Mouse (Mus musculus) ES-E14 (cell line): ENCODE measurements around the gene Hectd3. TPM values are rescaled to one million over a fixed set of nuclear protein-coding genes. Genes with fewer than 3 reads are reported as not detected.

ENCODE experiments used
- DNase-seq: peaks from one replicate; pipeline ENCODE4 v3.0.0-alpha.2; 2013; ENCODE audit warnings: low read depth, low spot score
- H3K27ac ChIP-seq: 2 replicates; pipeline ENCODE4 v1.5.1; 2012; ENCODE audit warnings: low read depth, mild to moderate bottlenecking, low read length, moderate library complexity, mixed read lengths; ENCODE audit not compliant: poor library complexity, insufficient read depth, severe bottlenecking
- H3K36me3 ChIP-seq: 2 replicates; pipeline ENCODE4 v1.6.1; 2012; ENCODE audit warnings: mild to moderate bottlenecking, low read length, moderate library complexity, mixed read lengths; ENCODE audit not compliant: control insufficient read depth, poor library complexity, insufficient read depth, severe bottlenecking
- H3K4me1 ChIP-seq, 2 experiments: fragments of 150-350 bp in 1 of 2; sonication (generic) in 1 of 2; 2 replicates each; pipeline ENCODE4 v1.6.1; 2012; ENCODE audit warnings: low read length in 2 of 2, mild to moderate bottlenecking in 1 of 2, mixed read lengths in 1 of 2; ENCODE audit not compliant: control insufficient read depth in 2 of 2, insufficient read depth in 2 of 2, poor library complexity in 1 of 2
- H3K4me3 ChIP-seq, 2 experiments: fragments of 150-350 bp in 1 of 2; sonication (generic) in 1 of 2; 2 replicates each; pipeline ENCODE4 v1.5.1; 2012; ENCODE audit warnings: low read length in 2 of 2, low read depth in 1 of 2, mild to moderate bottlenecking in 1 of 2, mixed read lengths in 1 of 2; ENCODE audit not compliant: insufficient read depth in 1 of 2, poor library complexity in 1 of 2, severe bottlenecking in 1 of 2
- H3K9ac ChIP-seq: 2 replicates; pipeline ENCODE4 v1.6.1; 2012; ENCODE audit warnings: low read depth, mild to moderate bottlenecking, low read length, mixed read lengths; ENCODE audit not compliant: poor library complexity, insufficient read depth, severe bottlenecking
- H3K9me3 ChIP-seq: fragments of 150-350 bp; sonication (generic); 2 replicates; pipeline ENCODE4 v1.6.1; 2012; ENCODE audit warnings: low read depth, mild to moderate bottlenecking, low read length; ENCODE audit not compliant: control insufficient read depth, insufficient read depth
- CHD2 ChIP-seq: IDR thresholded peaks from 2 replicates; pipeline ENCODE4 v1.6.1; 2014; ENCODE audit warnings: mild to moderate bottlenecking, low read depth, low read length, inconsistent platforms
- HCFC1 ChIP-seq: IDR thresholded peaks from 2 replicates; pipeline ENCODE4 v1.6.1; 2012; ENCODE audit warnings: low read length, inconsistent platforms, borderline replicate concordance; ENCODE audit not compliant: insufficient read depth
- MAFK ChIP-seq: IDR thresholded peaks from 2 replicates; pipeline ENCODE4 v1.6.1; 2014; ENCODE audit warnings: mild to moderate bottlenecking, low read depth, low read length, inconsistent platforms; ENCODE audit not compliant: insufficient read depth
- ZC3H11A ChIP-seq: IDR thresholded peaks from 2 replicates; pipeline ENCODE4 v1.6.1; 2012; ENCODE audit warnings: low read depth, mild to moderate bottlenecking, inconsistent platforms, low read length, borderline replicate concordance
- ZNF384 ChIP-seq: IDR thresholded peaks from 2 replicates; pipeline ENCODE4 v1.6.1; 2012; ENCODE audit warnings: low read depth, low read length, inconsistent platforms
- in situ Hi-C, 2 experiments: fragments of 600-800 bp; cut with MboI; formaldehyde crosslinking; loops; one replicate each; pipeline ENCODE4 v1.15.1; 2025; ENCODE audit warnings: low sequenced_read_pairs in 2 of 2, inconsistent platforms in 1 of 2; ENCODE audit not compliant: unreplicated experiment in 2 of 2
- total RNA-seq: library from RNA; depleted of rRNA; stranded (reverse); fragments of 300-350 nt; gene quantifications from 2 replicates; pipeline ENCODE4 v1.2.3, GENCODE M21; 2012

Hectd3 gene
- total RNA-seq, 1 experiment = 14.8 TPM

- H3K27ac ChIP-seq = no peak overlapping the region
- in situ Hi-C loops = no loop called here
- no peaks in the 10 kb centered on the region for H3K36me3 ChIP-seq
- no peak for DNase-seq
- H3K9me3 ChIP-seq = no peaks in the 10 kb centered on the region
- H3K4me1 ChIP-seq = peaks cover 3 to 13% of the 10 kb centered on the region in 2 experiments; a peak in 2 of 4 replicates
- no peak for TF ChIP-seq ZNF384
- H3K9ac ChIP-seq = no peak overlapping the region
- H3K4me3 ChIP-seq = no peak overlapping the region
Measured at GRCm38 (mm10) chr4:117007058-117007457, 11.9 kb downstream of the Hectd3 start.

GRCm38 (mm10) chr4:117010231-117010630 is 15.1 kb downstream of the Hectd3 start:
- no peak for DNase-seq
- in situ Hi-C loops = no loop called here

GRCm38 (mm10) chr4:117013596-117013995 is 18.5 kb downstream of the Hectd3 start:
- Histone ChIP-seq H3K36me3 (no peaks in the 10 kb centered on the region), H3K4me3 (no peak overlapping the region), H3K9me3 (no peaks in the 10 kb centered on the region), H3K4me1 (peaks cover 1 to 4% of the 10 kb centered on the region in 2 experiments; a peak in 2 of 4 replicates), H3K9ac (no peak overlapping the region), H3K27ac (no peak overlapping the region)
- in situ Hi-C loops = no loop called here
- DNase-seq = no peak
- TF ChIP-seq HCFC1 = no peak

More at GRCm38 (mm10) chr4:117010231-117010630, 15.1 kb downstream of the Hectd3 start:
- H3K4me1 ChIP-seq = peaks cover 4 to 7% of the 10 kb centered on the region in 2 experiments; a peak in 2 of 4 replicates
- H3K9me3 ChIP-seq = no peaks in the 10 kb centered on the region
- no peak for TF ChIP-seq CHD2
- TF ChIP-seq ZC3H11A = no peak
- TF ChIP-seq HCFC1 = no peak
- no peak for TF ChIP-seq MAFK
- TF ChIP-seq ZNF384 = no peak
- no peak overlapping the region for H3K4me3 ChIP-seq
- no peak overlapping the region for H3K27ac ChIP-seq
- no peaks in the 10 kb centered on the region for H3K36me3 ChIP-seq
- no peak overlapping the region for H3K9ac ChIP-seq

GRCm38 (mm10) chr4:117014901-117015415 is 19.8 kb downstream of the Hectd3 start:
- no peaks in the 10 kb centered on the region for H3K36me3 ChIP-seq
- in situ Hi-C loops = no loop called here
- no peak overlapping the region for H3K4me3 ChIP-seq
- peaks cover 1 to 4% of the 10 kb centered on the region in 2 experiments; a peak in 2 of 4 replicates for H3K4me1 ChIP-seq
- H3K27ac ChIP-seq = no peak overlapping the region
- no peak for DNase-seq
- no peak for TF ChIP-seq CHD2
- no peak for TF ChIP-seq ZNF384
- TF ChIP-seq ZC3H11A = no peak
- no peak for TF ChIP-seq HCFC1
- no peak for TF ChIP-seq MAFK
- no peaks in the 10 kb centered on the region for H3K9me3 ChIP-seq
- H3K9ac ChIP-seq = no peak overlapping the region

DNA sequence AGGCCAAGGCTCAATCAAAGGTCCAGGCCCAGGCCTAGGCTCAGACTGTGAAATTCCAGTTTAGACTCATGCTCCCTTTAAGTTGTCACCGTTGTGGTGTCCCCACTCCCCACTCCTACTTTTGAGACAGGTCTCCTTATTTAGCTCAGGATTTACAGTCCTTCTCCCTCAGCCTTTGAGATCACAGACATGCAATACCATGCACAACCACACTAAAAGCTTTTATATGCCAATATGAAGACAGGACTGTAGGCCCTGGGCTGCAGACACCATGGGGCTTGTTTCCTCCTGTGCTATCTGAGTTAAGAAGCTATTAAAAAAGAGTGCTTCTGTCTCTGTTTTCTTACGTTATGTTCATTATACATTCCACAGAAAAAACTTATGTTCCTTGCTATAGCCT is 22.6 kb downstream of the Hectd3 start:
- Histone ChIP-seq H3K4me1 (peaks cover 4 to 6% of the 10 kb centered on the region in 2 experiments; a peak in 3 of 4 replicates), H3K9me3 (no peaks in the 10 kb centered on the region), H3K4me3 (no peak overlapping the region), H3K36me3 (peaks cover 4% of the 10 kb centered on the region), H3K27ac (no peak overlapping the region), H3K9ac (no peak overlapping the region)
- DNase-seq = no peak
- in situ Hi-C loops = no loop called here
- no peak for TF ChIP-seq MAFK
- TF ChIP-seq ZNF384 = no peak
- TF ChIP-seq HCFC1 = no peak
- TF ChIP-seq ZC3H11A = no peak
- no peak for TF ChIP-seq CHD2
